Mouse (Mus musculus) liver, embryonic 13.5 days (tissue): ENCODE data around the gene Snap25. TPM values are rescaled to one million over a fixed set of nuclear protein-coding genes. Genes with fewer than 3 reads are reported as not detected.

ENCODE experiments used
- ATAC-seq: fragments of 200-750 bp; cut with Nextera tagmentation; 2 replicates; pipeline ENCODE4 v1.8.0; 2017; ENCODE audit warnings: low read depth, mild to moderate bottlenecking, moderate number of reproducible peaks, moderate library complexity
- DNase-seq: peaks from one replicate; pipeline ENCODE4 v3.0.0; 2022
- H3K27ac ChIP-seq: fragments of 300-500 bp; sonication (generic); 2 replicates; pipeline ENCODE4 v1.5.1; 2015; ENCODE audit warnings: moderate library complexity, mild to moderate bottlenecking, inconsistent platforms
- H3K27me3 ChIP-seq: fragments of 300-500 bp; sonication (generic); 2 replicates; pipeline ENCODE4 v1.6.1; 2015; ENCODE audit warnings: mild to moderate bottlenecking, inconsistent platforms
- H3K36me3 ChIP-seq: fragments of 300-500 bp; sonication (generic); 2 replicates; pipeline ENCODE4 v1.6.1; 2015; ENCODE audit warnings: mild to moderate bottlenecking, inconsistent platforms
- H3K4me1 ChIP-seq: fragments of 300-500 bp; sonication (generic); replicated peaks from 2 replicates; pipeline ENCODE4 v1.6.1; 2015; ENCODE audit warnings: inconsistent platforms
- H3K4me2 ChIP-seq: fragments of 300-500 bp; sonication (generic); 2 replicates; pipeline ENCODE4 v1.6.1; 2015; ENCODE audit warnings: inconsistent platforms, mild to moderate bottlenecking, moderate library complexity
- H3K4me3 ChIP-seq: fragments of 300-500 bp; sonication (generic); replicated peaks from 2 replicates; pipeline ENCODE4 v1.5.1; 2015; ENCODE audit warnings: mild to moderate bottlenecking, inconsistent platforms
- H3K9ac ChIP-seq: fragments of 300-500 bp; sonication (generic); 2 replicates; pipeline ENCODE4 v1.6.1; 2015; ENCODE audit warnings: mild to moderate bottlenecking, inconsistent platforms
- H3K9me3 ChIP-seq: fragments of 300-500 bp; sonication (generic); replicated peaks from 2 replicates; pipeline ENCODE4 v1.6.1; 2016; ENCODE audit warnings: inconsistent platforms
- WGBS: fragments of 180-500 bp; shearing (Covaris S2); methylation state at CpG from one replicate; pipeline ENCODE4 v1.1.7; 2015; ENCODE audit not compliant: insufficient replicate concordance; 5-methylcytosine and 5-hydroxymethylcytosine counted together
- polyA plus RNA-seq: library from polyadenylated mRNA; unstranded; fragments of >200 nt; fragmentation: Nextera tagmentation; extraction: Ambion mirVana; gene quantifications from 2 replicates; pipeline ENCODE4 v1.2.1, GENCODE M21; 2015

Snap25 gene
- polyA plus RNA-seq, 1 experiment from 2014 or later: 0.16 TPM

GRCm38 (mm10) chr2:136780268-136780667 is 67.0 kb downstream of the Snap25 start:
- H3K36me3 ChIP-seq: no peaks in the 10 kb centered on the region
- no peak overlapping the region for H3K4me3 ChIP-seq
- no peaks in the 10 kb centered on the region for H3K4me1 ChIP-seq
- H3K9me3 ChIP-seq: no peaks in the 10 kb centered on the region
- H3K9ac ChIP-seq: no peak overlapping the region
- DNase-seq (no peak), ATAC-seq (no peak)
- H3K27ac ChIP-seq: no peak overlapping the region
- no peaks in the 10 kb centered on the region for H3K27me3 ChIP-seq
- H3K4me2 ChIP-seq: no peak overlapping the region

- Histone ChIP-seq H3K27me3 (no peaks in the 10 kb centered on the region), H3K4me2 (no peak overlapping the region), H3K9me3 (no peaks in the 10 kb centered on the region), H3K27ac (no peak overlapping the region), H3K36me3 (no peaks in the 10 kb centered on the region), H3K4me3 (no peak overlapping the region), H3K9ac (no peak overlapping the region), H3K4me1 (no peaks in the 10 kb centered on the region)
- WGBS: 62% methylated on average over 4 of the region's 4 CpGs
- ATAC-seq (no peak), DNase-seq (no peak)
Measured at GRCm38 (mm10) chr2:136784310-136784709, 71.1 kb downstream of the Snap25 start.

GRCm38 (mm10) chr2:136788379-136788778 is 75.1 kb downstream of the Snap25 start:
- Histone ChIP-seq H3K4me2 (no peak overlapping the region), H3K4me1 (no peaks in the 10 kb centered on the region), H3K27ac (no peak overlapping the region), H3K4me3 (no peak overlapping the region), H3K36me3 (no peaks in the 10 kb centered on the region), H3K9ac (no peak overlapping the region), H3K9me3 (no peaks in the 10 kb centered on the region), H3K27me3 (no peaks in the 10 kb centered on the region)
- no peak for ATAC-seq
- 38% methylated on average over 4 of the region's 4 CpGs for WGBS
- DNase-seq: no peak

- H3K27me3 ChIP-seq: no peaks in the 10 kb centered on the region
- H3K27ac ChIP-seq: no peak overlapping the region
- H3K9me3 ChIP-seq: no peaks in the 10 kb centered on the region
- H3K36me3 ChIP-seq: no peaks in the 10 kb centered on the region
- ATAC-seq (no peak), DNase-seq (no peak)
- no peaks in the 10 kb centered on the region for H3K4me1 ChIP-seq
- no peak overlapping the region for H3K4me2 ChIP-seq
- H3K4me3 ChIP-seq: no peak overlapping the region
- no peak overlapping the region for H3K9ac ChIP-seq
- 52% methylated on average over 1 of the region's 1 CpGs for WGBS
Measured at GRCm38 (mm10) chr2:136796518-136796917, 83.3 kb downstream of the Snap25 start.

- Histone ChIP-seq H3K4me1 (no peaks in the 10 kb centered on the region), H3K27me3 (no peaks in the 10 kb centered on the region), H3K27ac (no peak overlapping the region), H3K4me2 (no peak overlapping the region), H3K36me3 (no peaks in the 10 kb centered on the region), H3K9ac (no peak overlapping the region), H3K9me3 (no peaks in the 10 kb centered on the region), H3K4me3 (no peak overlapping the region)
- 41% methylated on average over 2 of the region's 2 CpGs for WGBS
- ATAC-seq (no peak), DNase-seq (no peak)
Measured at GRCm38 (mm10) chr2:136798887-136799430, 85.7 kb downstream of the Snap25 start.

- Histone ChIP-seq H3K4me1 (no peaks in the 10 kb centered on the region), H3K4me2 (no peak overlapping the region), H3K27ac (no peak overlapping the region), H3K9me3 (no peaks in the 10 kb centered on the region), H3K27me3 (no peaks in the 10 kb centered on the region), H3K36me3 (no peaks in the 10 kb centered on the region), H3K9ac (no peak overlapping the region), H3K4me3 (no peak overlapping the region)
- DNase-seq (no peak), ATAC-seq (no peak)
Measured at GRCm38 (mm10) chr2:136801102-136801501, 87.8 kb downstream of the Snap25 start.

GRCm38 (mm10) chr2:136802076-136802475 is 88.8 kb downstream of the Snap25 start:
- no peak overlapping the region for H3K4me3 ChIP-seq
- no peak overlapping the region for H3K4me2 ChIP-seq
- H3K4me1 ChIP-seq: no peaks in the 10 kb centered on the region
- 42% methylated on average over 3 of the region's 3 CpGs for WGBS
- H3K27ac ChIP-seq: no peak overlapping the region
- ATAC-seq: no peak
- no peak overlapping the region for H3K9ac ChIP-seq
- no peaks in the 10 kb centered on the region for H3K9me3 ChIP-seq
- no peak for DNase-seq
- H3K27me3 ChIP-seq: no peaks in the 10 kb centered on the region
- H3K36me3 ChIP-seq: no peaks in the 10 kb centered on the region

- no peaks in the 10 kb centered on the region for H3K36me3 ChIP-seq
- no peaks in the 10 kb centered on the region for H3K9me3 ChIP-seq
- H3K27me3 ChIP-seq: no peaks in the 10 kb centered on the region
- WGBS: 62% methylated on average over 7 of the region's 7 CpGs
- no peak overlapping the region for H3K9ac ChIP-seq
- no peak for ATAC-seq
- H3K4me3 ChIP-seq: no peak overlapping the region
- H3K4me2 ChIP-seq: no peak overlapping the region
- DNase-seq: no peak
- H3K27ac ChIP-seq: no peak overlapping the region
- H3K4me1 ChIP-seq: no peaks in the 10 kb centered on the region
Measured at GRCm38 (mm10) chr2:136803142-136803541, 89.9 kb downstream of the Snap25 start.

GRCm38 (mm10) chr2:136807992-136808726 is 94.9 kb downstream of the Snap25 start:
- Histone ChIP-seq H3K36me3 (no peaks in the 10 kb centered on the region), H3K9me3 (no peaks in the 10 kb centered on the region), H3K27ac (no peak overlapping the region), H3K4me3 (no peak overlapping the region), H3K9ac (no peak overlapping the region), H3K4me1 (no peaks in the 10 kb centered on the region), H3K4me2 (no peak overlapping the region), H3K27me3 (no peaks in the 10 kb centered on the region)
- 64% methylated on average over 8 of the region's 8 CpGs for WGBS
- ATAC-seq (no peak), DNase-seq (no peak)

GRCm38 (mm10) chr2:136811331-136811730 is 98.1 kb downstream of the Snap25 start:
- Histone ChIP-seq H3K27ac (no peak overlapping the region), H3K36me3 (no peaks in the 10 kb centered on the region), H3K27me3 (no peaks in the 10 kb centered on the region), H3K9ac (no peak overlapping the region), H3K4me2 (no peak overlapping the region), H3K9me3 (no peaks in the 10 kb centered on the region), H3K4me3 (no peak overlapping the region), H3K4me1 (no peaks in the 10 kb centered on the region)
- no peak for DNase-seq
- ATAC-seq: no peak
- WGBS: 66% methylated on average over 1 of the region's 1 CpGs

GRCm38 (mm10) chr2:136816717-136817400 is 103.6 kb downstream of the Snap25 start:
- H3K4me2 ChIP-seq: no peak overlapping the region
- ATAC-seq (no peak), DNase-seq (no peak)
- H3K4me3 ChIP-seq: no peak overlapping the region
- H3K36me3 ChIP-seq: no peaks in the 10 kb centered on the region
- no peaks in the 10 kb centered on the region for H3K27me3 ChIP-seq
- no peaks in the 10 kb centered on the region for H3K9me3 ChIP-seq
- no peak overlapping the region for H3K9ac ChIP-seq
- H3K4me1 ChIP-seq: no peaks in the 10 kb centered on the region
- no peak overlapping the region for H3K27ac ChIP-seq
- 64% methylated on average over 9 of the region's 9 CpGs for WGBS
